Mouse (Mus musculus): ENCODE measurements at regions not wholly inside any gene's neighbourhood (a gene's known extent, or its start where the extent isn't known, plus 50 kb on each side); places are given as distances from the start of the nearest gene placed in this dataset.

DNA sequence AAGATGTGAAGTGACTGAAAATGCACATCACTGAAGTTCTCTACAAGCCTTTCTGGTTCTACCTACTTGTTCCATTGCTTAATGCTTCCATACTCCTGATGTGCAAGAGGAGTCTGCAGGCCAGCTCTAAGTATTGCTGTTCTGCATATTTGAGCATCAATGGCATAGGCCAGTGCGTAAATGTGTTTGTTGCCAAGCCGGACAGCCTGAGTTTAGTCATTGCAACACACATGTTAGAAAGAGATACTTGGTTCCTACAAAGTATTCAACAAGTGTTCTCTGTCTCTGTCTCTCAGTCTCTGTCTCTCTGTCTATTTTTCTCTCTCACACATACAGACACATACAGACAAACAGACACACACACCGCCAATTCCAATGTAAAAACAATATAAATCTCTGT lies 1288.4 kb downstream of the Defb40 start:
- Histone ChIP-seq H3K4me2 (ENCODE audit: insufficient read depth, low read depth, poor library complexity, severe bottlenecking) (no peak overlapping the region), H3K27me3 (replicated peaks) (no peaks in the 10 kb centered on the region), H3K27ac (ENCODE audit: insufficient read depth, low read depth) (no peak overlapping the region), H3K36me3 (replicated peaks in 1 of 2; ENCODE audit: control insufficient read depth in 1 of 2, insufficient read depth in 1 of 2, low read length in 1 of 2) (no peaks in the 10 kb centered on the region), H3K79me2 (replicated peaks; ENCODE audit: control insufficient read depth, extremely low read depth, insufficient read depth, poor library complexity, severe bottlenecking) (no peaks in the 10 kb centered on the region), H3K4me1 (ENCODE audit: control insufficient read depth in 1 of 2, insufficient read depth in 2 of 2) (no peaks in the 10 kb centered on the region), H3K9me3 (replicated peaks; ENCODE audit: low read length) (peaks cover 26% of the 10 kb centered on the region), H3K9ac (ENCODE audit: insufficient read depth, low read depth) (no peak overlapping the region), H3K4me3 (replicated peaks in 1 of 3; ENCODE audit: low read depth in 2 of 3, low read length in 2 of 3, poor library complexity in 1 of 3) (no peak overlapping the region)
- DNase-seq (ENCODE audit: extremely low read depth): no peak
- dilution Hi-C loops (cut with MboI; ENCODE audit: extremely low pct_ligation_motif_present, extremely low pct_unique_long_range_greater_than_20kb, low sequenced_read_pairs): no loop called here
- TF ChIP-seq ELF1 (IDR thresholded peaks at IDR 0.05; ENCODE audit: low read depth, low read length) (no peak), POLR2A (IDR thresholded peaks at IDR 0.05; ENCODE audit: low read depth, low read length) (no peak), NELFE (IDR thresholded peaks at IDR 0.05; ENCODE audit: low read depth, low read length) (no peak), MAFK (IDR thresholded peaks at IDR 0.05; ENCODE audit: insufficient replicate concordance, low read length) (no peak), EP300 (IDR thresholded peaks at IDR 0.05; ENCODE audit: low read length) (no peak), RAD21 (IDR thresholded peaks at IDR 0.05; ENCODE audit: low read depth, low read length) (no peak), POLR2AphosphoS2 (IDR thresholded peaks at IDR 0.05; ENCODE audit: low read depth, low read length) (no peak), MYC (IDR thresholded peaks at IDR 0.05; ENCODE audit: low read depth, low read length) (no peak), ETS1 (conservative IDR thresholded peaks at IDR 0.05; ENCODE audit: low read depth, low read length) (no peak), CHD2 (IDR thresholded peaks at IDR 0.05; ENCODE audit: low read length) (no peak), BHLHE40 (IDR thresholded peaks at IDR 0.05; ENCODE audit: low read depth, low read length) (no peak), ZMIZ1 (IDR thresholded peaks at IDR 0.05; ENCODE audit: low read depth, low read length) (no peak), E2F4 (IDR thresholded peaks at IDR 0.05; ENCODE audit: insufficient replicate concordance, low read depth, low read length) (no peak), ZKSCAN1 (IDR thresholded peaks at IDR 0.05; ENCODE audit: borderline replicate concordance, low read depth, low read length) (no peak)
- in situ Hi-C loops (cut with MboI; ENCODE audit: low pct_ligation_motif_present, low pct_unique_long_range_greater_than_20kb, low sequenced_read_pairs): no loop called here

DNA sequence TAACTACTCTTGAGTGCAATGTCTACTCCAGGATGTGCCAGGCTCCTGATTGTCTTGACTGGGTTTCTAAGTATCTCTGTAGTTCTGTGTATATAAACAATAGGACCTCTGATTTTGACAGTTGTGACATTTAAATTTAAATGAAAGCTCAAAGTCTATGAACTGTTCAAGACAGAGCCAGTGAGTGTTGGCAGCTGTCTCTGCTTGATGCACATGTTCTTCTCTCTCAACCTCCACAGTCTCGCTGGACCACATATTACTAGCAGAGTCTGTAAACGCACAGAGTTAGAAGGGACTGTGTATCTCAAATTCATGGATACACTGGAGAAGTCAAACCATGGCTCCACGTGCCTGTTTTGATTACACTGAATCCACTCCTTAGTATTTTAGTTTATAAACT lies 1291.0 kb downstream of the Defb40 start:
- no peaks in the 10 kb centered on the region for H3K4me1 ChIP-seq (ENCODE audit: control insufficient read depth in 1 of 2, insufficient read depth in 2 of 2)
- no peaks in the 10 kb centered on the region for H3K27me3 ChIP-seq (replicated peaks)
- H3K36me3 ChIP-seq (replicated peaks in 1 of 2; ENCODE audit: control insufficient read depth in 1 of 2, insufficient read depth in 1 of 2, low read length in 1 of 2): no peaks in the 10 kb centered on the region
- no peak overlapping the region for H3K9ac ChIP-seq (ENCODE audit: insufficient read depth, low read depth)
- no peaks in the 10 kb centered on the region for H3K79me2 ChIP-seq (replicated peaks; ENCODE audit: control insufficient read depth, extremely low read depth, insufficient read depth, poor library complexity, severe bottlenecking)
- dilution Hi-C loops (cut with MboI; ENCODE audit: extremely low pct_ligation_motif_present, extremely low pct_unique_long_range_greater_than_20kb, low sequenced_read_pairs): no loop called here
- H3K4me3 ChIP-seq (replicated peaks in 1 of 3; ENCODE audit: low read depth in 2 of 3, low read length in 2 of 3, poor library complexity in 1 of 3): no peak overlapping the region
- H3K4me2 ChIP-seq (ENCODE audit: insufficient read depth, low read depth, poor library complexity, severe bottlenecking): no peak overlapping the region
- in situ Hi-C loops (cut with MboI; ENCODE audit: low pct_ligation_motif_present, low pct_unique_long_range_greater_than_20kb, low sequenced_read_pairs): no loop called here
- peaks cover 26% of the 10 kb centered on the region for H3K9me3 ChIP-seq (replicated peaks; ENCODE audit: low read length)
- no peak for TF ChIP-seq KAT2A (IDR thresholded peaks at IDR 0.05; ENCODE audit: insufficient replicate concordance, low read length)
- no peak for TF ChIP-seq TCF12 (IDR thresholded peaks at IDR 0.05; ENCODE audit: low read depth, low read length)
- TF ChIP-seq EP300 (IDR thresholded peaks at IDR 0.05; ENCODE audit: low read length): no peak
- TF ChIP-seq MAFK (IDR thresholded peaks at IDR 0.05; ENCODE audit: insufficient replicate concordance, low read length): no peak
- no peak for TF ChIP-seq MAZ (IDR thresholded peaks at IDR 0.05; ENCODE audit: low read depth, low read length)
- TF ChIP-seq NELFE (IDR thresholded peaks at IDR 0.05; ENCODE audit: low read depth, low read length): no peak
- no peak for TF ChIP-seq MEF2A (IDR thresholded peaks at IDR 0.05; ENCODE audit: borderline replicate concordance, low read depth, low read length)
- no peak for TF ChIP-seq NRF1 (IDR thresholded peaks at IDR 0.05; ENCODE audit: low read depth, low read length)
- TF ChIP-seq POLR2AphosphoS2 (IDR thresholded peaks at IDR 0.05; ENCODE audit: low read depth, low read length): no peak
- no peak for TF ChIP-seq RCOR1 (conservative IDR thresholded peaks at IDR 0.05; ENCODE audit: low read depth, low read length)
- no peak for TF ChIP-seq ZNF384 (IDR thresholded peaks at IDR 0.05; ENCODE audit: low read depth, low read length)
- TF ChIP-seq JUND (conservative IDR thresholded peaks at IDR 0.05; ENCODE audit: low read depth, low read length): no peak
- no peak for TF ChIP-seq MXI1 (IDR thresholded peaks at IDR 0.05; ENCODE audit: low read depth, low read length)
- no peak overlapping the region for H3K27ac ChIP-seq (ENCODE audit: insufficient read depth, low read depth)
- DNase-seq (ENCODE audit: extremely low read depth): no peak
